Mouse (Mus musculus): Measurements from ENCODE around the gene Resf1.
"Not testable (repeated sequence)": the region's sequence is repeated elsewhere in the genome, so short reads cannot be mapped to it uniquely, and the experiment has no call there.

Resf1 gene

DNA sequence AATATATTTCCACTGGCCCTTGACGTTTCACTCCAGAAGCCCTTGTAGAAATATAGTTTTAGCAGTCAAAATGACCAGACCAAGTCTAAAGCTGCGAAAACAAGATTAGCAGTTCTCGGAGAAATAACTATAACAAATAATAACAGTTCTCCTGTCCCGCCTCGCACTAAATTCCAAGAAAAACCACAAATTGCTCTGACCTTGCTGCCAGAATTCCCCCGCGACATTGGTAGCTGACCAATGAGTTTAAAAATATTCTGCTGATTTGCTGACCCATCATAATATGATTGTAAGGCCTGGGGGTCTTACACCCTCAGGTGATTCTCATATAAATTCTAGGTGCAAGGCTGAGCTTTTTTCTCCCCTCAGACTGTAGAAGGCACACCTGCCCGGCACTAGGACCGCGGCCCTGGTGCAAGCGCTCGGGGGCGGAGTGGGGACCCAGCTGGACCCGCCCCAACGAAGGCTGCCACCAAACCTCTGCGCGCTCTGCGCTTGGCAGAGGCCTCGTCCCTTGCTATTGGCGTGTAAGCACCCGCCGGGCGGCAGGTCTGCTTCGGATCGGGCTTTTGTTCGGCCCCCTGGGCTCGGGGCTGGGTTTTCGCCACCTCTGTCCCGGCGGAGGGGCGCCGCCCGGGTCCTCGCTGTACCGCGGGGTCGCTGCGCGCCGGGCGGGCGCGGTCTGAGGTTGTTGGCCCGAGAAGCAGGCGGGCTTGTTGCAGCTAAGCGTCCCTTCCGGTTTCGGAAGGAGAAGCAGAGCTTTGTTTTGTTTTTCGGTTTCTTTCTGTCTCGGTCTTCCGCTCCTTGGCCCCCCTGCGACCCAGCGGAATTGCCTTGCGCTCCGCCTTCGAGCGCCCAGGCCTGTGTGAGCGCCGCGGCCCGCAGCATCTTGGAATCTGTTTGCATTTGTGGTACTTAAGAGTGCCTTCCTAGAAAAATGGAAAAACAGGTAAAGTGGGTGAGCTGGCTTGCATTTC is at the start of gene Resf1:
Gene Resf1 (plus strand): TSS at position 459 of the 977 bp plus-strand sequence.
- peak; percentile 69 for DNase-seq (ENCODE audit: low read depth)

DNA sequence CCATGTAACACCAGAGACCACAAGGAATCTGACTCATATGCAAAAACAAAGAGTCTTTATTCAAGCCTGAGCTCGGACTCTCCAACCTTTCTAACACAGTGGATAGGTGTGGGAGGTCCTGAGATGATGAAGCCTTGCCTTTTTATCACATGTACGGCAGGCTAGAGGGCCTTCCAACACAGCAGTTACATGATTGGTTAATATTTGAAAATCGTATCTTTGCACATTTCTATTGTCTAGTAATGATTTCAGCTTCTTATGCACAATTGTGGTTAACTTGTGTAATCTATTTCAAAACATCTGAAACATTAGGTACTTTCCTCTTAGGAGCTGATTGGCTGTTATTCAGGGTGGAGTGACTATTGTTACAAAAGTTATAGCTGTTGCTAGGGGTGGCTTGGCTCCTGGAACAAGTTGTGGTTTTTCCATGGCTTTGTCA is 48.4 kb upstream of the Resf1 start:
- peak; percentile 62 for DNase-seq (ENCODE audit: low read depth)

DNA sequence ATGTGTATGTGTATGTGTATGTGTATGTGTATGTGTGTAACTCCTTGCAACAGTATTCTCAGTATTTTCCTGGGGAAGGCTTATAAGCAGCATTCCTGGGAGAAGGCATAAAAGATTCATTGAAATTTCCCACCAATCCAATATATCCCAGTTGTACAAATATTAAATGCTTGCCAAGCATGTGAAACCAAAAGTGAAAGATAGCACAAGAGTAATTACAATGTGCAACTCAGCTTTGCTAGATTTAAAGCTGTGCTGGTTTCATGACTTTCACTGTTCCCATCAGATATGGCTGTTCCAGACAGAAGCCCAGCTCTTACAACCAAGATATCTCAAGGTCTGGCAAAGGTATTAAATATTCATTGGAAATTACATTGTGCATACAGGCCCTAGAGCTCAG is 41.3 kb upstream of the Resf1 start:
- no peak for DNase-seq (ENCODE audit: low read depth)

DNA sequence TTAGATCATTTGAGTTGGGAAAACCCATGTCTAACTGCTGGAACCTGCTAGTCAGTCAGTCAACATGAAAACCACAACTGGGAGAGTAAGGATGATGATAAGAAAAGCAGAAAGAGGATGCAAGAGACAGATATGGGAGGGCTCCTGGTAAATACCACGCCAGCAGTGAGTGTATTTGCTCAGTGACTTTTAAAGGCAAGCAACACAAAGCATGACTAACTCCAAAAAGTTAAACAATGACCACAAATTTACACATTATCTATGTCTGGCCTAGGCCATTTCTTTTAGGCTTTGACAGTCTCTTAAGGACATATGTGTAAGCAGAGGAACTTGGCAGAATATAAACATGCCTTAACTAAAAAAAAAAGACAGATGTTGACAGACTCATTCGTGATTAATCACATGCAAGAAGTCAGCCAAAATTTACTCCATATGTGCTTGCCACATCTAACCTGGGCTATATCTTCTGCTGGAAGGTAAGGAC is 30.9 kb upstream of the Resf1 start:
- peak; percentile 72 for DNase-seq (ENCODE audit: low read depth)

DNA sequence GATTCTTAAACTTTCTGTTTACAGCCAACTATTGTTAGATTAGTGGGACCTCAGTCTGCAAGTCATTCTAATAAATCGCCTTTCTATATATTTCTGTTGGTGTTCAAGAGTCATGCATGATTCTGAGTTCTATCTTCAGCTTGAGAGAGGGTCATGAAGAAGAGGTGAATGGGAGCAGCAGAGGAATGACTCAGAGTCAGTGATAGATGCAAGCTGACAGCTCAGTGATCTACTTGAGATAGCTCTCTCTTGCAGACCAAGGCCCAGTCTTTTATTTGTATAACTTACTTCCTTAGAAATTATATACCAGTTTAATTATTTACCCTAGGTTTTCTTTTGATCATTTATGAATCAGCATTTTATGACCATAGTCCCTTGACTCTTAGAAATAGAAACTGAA is 30.3 kb upstream of the Resf1 start:
- no peak for DNase-seq (ENCODE audit: low read depth)

DNA sequence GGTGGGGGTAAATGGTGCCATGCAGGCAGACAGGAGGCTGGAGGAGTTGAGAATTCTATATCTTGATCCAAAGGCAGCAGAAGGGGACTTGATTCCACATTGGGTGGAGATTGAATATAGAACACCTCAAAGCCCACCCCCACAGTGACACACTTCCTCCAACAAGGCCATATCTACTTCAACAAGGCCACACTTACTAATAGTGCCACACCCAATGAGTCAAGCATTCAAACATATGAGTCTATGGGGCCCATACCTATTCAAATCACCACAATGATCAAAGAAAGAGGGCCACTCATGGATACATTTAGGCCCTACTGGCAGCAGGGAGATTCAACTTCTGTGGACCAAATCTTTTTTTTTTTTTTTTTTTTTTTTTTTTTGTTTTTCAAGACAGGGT is 28.7 kb upstream of the Resf1 start:
- DNase-seq (ENCODE audit: low read depth): no peak

DNA sequence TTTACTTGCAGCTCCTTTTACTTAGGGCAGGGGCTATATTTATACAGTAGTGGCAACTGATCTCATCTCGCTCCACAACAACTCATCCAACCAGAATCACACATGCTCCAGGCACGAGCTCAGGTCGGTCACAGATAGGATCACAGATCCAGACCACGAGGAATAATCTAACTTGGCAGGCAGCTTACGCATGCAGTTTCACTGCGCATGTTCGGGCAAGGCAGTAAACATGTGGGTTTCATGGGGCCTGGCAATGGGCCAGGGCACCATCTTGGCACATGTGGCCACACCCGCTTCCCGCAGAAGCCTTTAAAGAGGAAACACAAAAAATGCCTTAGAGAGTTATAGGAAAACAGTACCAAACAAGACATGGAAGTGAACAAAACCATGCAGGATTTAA is 21.0 kb upstream of the Resf1 start:
- not testable (repeated sequence) for DNase-seq (ENCODE audit: low read depth)

DNA sequence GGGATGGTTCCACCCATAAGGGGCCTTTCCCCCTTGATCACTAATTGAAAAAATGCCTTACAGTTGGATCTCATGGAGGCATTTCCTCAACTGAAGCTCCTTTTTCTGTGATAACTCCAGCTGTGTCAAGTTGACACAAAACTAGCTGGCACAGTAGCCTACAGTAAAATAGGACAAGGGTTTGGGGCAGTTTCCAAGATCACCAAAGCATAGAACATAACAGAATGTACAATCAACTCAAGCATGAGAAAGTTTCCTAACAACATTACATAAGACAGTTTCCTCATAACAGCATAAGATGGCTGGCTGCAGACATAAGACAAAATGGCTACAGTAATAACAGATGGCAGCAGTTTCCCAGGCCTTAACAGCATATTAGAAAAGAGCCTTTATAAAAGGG is 6.0 kb upstream of the Resf1 start:
- not testable (repeated sequence) for DNase-seq (ENCODE audit: low read depth)

DNA sequence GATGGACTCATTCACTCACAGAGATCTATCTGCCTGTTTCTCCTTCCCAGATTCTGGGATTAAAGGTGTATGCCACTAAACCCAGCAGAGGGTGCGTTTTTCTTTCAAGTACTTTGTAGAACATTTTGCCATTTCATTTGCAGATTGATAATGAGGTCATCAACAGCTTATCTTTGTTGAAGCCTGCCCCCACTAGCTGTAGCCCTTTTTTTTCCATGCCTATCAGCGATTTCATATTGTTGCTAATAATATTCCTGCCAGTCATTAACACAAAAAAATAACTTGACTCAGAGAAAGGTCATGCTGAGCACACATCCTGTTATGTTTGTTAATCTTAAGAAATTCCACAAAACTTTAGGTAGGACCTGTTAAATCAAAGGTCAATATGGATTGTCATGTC is 2.1 kb upstream of the Resf1 start:
- no peak for DNase-seq (ENCODE audit: low read depth)

DNA sequence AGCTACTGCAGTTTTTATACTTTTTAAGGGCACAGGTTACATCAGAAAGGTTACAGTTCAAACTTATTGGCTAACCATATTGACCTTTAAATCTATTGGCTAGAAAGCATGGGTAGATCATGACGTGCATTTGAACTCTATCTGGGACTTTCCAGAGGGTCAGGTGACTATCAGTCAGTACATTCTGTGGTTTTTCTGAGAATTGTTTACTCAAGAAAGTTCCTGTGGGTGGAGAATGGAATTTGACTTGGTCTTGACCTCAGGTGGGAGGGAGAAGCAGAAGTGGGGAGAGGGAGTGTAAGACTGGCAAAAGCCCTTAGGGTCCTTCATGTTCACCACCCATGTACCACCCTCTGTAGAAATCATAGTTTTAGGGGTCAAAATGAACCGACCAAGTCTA is 1.4 kb upstream of the Resf1 start:
- DNase-seq (ENCODE audit: low read depth): no peak

DNA sequence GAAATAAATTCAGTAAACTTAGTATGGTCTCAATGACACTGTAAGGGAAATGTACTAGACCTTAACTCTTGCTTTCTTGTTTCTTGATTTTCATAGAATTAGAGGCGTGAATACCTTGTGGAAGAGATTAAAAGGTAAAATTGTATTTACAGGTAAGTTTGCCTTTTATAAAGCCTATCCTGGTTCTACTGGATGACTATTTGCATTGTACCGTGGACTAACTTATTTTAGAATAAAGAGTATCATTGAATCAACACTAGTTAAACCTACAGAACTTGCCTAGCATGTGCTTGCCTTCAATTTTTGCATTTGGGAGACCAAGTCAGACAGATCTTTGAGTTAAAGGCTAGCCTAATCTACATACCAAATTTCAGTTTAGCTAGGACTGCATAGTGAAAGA is 1.0 kb downstream of the Resf1 start:
- no peak for DNase-seq (ENCODE audit: low read depth)

DNA sequence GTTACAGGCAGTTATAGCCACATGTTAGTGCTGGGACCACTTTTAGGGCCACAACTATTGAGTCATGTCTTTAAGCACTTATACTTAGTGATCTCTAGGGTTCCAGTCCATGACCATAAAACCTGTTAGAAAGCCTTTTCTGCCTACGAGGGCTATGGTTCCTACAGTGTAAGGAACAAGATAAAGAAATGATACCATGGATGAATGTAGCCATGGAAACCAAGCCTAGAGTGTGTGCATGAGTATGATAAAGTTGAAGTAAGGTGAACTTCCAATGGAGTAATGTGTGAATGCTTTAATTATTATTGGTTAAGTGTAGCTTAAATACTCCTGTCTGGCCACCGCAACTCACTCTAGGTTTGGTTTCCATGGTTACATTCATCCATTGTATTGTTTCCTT is 1.8 kb downstream of the Resf1 start:
- no peak for DNase-seq (ENCODE audit: low read depth)

DNA sequence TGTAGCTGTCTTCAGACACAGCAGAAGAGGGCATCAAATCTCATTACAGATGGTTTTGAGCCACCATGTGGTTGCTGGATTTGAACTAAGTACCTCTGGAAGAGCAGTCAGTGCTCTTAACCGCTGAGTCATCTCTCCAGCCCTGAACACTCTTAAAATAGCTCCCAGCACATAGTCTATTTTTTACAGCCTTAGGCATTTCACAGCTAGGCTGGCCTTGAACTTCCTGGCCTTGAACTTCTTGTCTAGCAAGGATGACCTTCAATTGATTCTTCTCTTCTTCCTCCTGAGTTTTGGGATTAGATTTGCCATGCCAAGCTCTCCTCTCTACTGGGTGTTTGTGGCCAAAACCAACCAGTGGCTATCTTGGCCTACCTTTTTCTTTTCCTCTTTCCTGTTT is 2.6 kb downstream of the Resf1 start:
- DNase-seq (ENCODE audit: low read depth): no peak

DNA sequence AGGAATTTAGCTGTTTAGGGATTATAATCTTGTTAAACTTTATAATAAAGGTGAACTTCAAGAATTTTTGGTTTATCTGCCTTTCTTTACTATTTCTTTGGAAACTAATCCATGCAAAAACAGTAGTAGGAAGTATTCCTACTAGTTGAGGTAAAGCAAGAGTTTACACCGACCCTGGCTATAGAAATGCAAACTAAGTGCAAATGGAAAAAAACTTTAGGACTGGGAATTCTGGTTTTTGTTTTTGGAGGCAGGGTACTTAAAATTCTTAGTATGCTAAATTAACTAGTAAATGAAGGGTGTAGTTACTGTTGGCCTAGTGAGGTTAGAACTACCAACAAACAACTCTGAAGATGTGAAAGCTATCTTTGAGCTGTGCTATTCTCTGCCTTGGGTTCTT is 3.0 kb downstream of the Resf1 start:
- DNase-seq (ENCODE audit: low read depth): no peak

DNA sequence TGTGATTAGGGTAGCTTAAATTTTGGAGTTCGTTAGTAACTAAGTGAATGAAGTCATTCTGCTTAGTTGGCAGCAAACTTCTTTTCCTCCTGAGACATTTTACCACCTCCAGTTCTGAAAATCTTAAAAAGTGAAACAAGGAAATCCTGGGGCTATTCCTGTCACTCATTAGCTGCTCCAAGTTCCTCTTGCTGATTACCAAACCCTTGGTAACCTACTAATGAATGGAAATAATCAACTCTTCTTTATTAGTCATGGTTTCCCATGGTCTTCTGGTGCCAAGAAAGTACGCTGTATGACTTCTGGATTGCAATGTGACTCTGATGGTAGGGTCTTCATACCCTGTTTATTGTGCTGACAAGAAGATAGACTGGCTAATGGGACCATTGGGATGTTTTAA is 5.7 kb downstream of the Resf1 start:
- DNase-seq (ENCODE audit: low read depth): no peak

DNA sequence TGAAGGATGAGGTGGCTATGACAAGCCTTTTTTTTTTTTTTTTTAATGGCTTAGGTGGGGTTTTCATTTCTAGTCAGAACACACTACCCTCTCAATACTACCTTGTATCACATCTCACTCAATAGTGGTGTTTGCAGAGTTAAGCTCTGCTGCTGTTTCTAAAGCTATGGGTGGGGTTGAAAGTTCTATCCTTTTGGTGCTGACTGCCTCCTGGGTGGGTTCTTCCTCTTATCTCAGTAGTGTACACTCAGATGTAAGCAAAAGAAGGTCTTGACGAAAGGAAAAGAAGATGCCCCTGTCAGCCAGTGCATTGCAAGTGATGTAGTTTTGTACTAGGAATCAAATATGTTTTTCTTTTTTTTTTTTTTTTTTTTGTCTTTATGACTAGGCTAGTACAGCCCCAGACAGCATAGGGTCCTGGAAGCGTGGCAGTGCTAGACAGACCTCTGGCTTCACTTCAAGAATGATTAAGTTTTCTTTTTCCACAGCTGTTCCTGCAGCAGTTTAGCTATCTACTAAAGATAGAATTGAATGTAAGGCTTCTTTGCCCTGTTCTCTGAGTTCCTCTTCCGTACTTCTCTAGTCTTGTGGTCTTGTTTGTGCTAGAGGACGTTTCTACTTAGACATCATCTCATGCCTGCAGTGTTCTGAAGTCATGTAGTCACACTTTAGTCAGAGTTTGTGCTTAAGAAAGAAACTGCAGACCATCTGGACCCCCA is 14.5 kb downstream of the Resf1 start:
- DNase-seq (ENCODE audit: low read depth): no peak

DNA sequence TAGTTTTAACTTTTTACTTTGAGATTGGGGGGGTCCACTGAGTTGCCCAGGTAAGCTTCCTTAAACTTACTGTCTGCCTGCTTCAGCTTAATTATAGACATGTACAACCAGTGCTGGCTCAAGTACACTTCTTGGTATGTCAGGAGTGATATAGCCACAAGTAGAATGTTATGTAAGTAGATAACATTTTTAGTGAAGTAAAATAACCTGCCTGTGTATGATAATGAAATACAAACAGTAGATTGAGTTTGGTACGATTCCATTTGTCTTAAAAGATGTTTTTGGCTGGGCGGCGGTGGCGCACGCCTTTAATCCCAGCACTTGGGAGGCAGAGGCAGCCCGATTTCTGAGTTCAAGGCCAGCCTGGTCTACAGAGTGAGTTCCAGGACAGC is 15.0 kb downstream of the Resf1 start:
- no peak for DNase-seq (ENCODE audit: low read depth)

DNA sequence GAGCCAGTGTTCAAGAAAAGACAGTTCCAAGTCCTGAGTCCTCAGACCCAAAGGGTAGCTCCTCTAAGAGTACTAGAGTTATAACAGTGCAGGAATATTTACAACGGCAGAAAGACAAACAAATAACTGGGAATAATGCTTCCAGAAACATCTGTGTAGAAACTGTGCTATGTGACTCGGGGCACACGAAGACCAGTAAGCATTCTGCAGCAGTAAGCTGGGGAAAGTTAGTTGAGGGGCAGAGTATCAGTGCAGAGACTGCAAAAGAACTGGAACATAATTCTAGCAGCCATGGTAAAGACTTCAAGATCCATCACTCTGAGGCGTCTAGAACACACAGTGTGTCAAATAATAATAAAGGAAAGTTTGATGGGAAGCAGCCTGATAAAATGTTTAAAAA is 19.9 kb downstream of the Resf1 start:
- DNase-seq (ENCODE audit: low read depth): no peak

DNA sequence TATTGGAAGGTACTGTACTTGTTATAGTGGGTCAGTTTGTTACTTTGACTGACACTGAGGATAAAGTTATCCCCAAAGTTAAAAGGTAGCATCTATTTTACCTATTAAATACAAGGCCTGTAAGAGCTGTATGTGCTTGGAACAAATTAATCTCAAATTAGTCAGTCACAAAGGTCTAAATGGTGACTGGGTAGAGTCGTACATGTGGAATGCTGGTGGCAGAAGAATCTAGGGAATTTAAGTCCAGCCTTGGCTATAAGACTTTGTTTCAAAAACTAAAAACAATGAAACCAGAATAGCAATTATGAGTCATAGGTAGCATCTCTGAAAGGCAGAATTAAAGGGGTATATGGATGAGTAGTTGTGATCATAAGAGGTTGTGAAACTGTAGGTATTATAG is 21.1 kb downstream of the Resf1 start:
- no peak for DNase-seq (ENCODE audit: low read depth)

DNA sequence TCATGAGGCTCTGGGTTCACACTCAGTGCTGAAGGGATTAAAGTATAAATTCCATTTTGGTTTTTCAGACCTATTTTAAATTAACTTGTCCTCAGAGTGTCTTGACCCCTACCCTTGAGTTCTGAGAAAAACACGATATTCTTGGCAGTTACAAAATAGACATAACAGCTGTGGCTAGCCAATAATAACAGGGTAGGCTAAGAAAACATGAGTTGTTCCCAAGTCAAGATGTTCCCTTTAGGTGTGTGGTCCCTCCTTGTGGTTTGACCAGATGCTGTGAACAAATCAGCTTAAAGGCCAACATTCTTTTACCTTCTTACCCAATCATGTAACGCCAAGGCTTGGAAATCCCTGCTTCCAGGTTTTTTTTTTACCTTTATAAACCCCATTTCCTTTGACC is 23.8 kb downstream of the Resf1 start:
- no peak for DNase-seq (ENCODE audit: low read depth)

DNA sequence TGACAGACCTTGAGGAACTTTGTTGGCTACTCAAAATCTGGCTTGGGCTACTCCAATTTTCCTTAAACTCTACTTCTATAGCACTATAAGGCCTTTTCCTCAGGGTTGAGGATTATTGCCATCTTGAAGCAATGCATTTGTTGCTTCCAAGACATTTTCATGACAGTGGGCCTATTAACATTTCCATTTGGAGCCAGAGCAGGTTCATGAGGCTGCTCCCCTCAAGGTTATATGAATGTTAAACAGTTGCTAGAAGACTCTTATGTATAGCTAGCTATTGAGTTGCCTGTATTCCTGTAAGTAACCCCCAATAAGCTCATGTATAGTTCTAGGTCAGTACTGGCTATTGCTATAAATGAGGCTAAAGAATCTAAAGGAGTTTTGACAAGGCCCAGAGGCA is 28.8 kb downstream of the Resf1 start:
- DNase-seq (ENCODE audit: low read depth): no peak

DNA sequence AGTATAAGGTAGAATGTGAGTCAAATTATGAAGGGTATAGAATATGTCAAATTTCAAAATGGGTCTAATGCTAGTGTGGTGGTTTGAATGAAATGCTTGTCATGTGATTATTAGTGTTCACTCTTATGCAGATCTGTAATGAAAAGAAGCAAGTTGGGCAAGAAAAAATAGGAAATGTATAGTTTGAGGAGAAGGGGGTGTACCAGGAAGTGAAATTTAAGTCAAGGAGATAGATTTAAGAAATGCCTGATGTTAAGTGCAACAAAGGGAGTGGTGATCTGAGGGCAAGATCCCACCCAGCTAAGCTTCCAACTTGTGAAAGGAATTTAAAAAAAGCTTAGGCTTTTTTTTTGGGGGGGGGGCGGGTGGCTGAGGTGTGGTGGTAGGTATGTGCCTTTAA is 29.4 kb downstream of the Resf1 start:
- no peak for DNase-seq (ENCODE audit: low read depth)

DNA sequence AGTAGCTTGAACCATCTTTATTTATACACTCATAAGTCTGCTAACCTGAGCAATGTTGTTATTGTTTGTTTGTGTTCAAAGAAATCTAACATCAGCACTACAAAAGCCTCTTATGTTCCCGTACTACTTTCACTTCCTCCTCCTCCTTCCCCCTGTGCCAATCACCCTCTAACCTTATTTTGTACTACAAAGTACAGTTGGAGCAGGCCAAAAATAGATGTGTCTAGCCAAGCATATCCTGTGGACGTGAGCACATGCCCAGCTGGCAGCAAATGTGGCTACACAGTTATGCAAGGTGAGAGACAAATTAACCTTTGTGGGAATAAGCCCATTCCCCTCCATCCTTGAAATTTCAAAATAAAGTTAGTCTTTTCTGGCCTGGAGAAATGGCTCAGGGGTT is 34.6 kb downstream of the Resf1 start:
- no peak for DNase-seq (ENCODE audit: low read depth)
